Mouse (Mus musculus) liver, embryonic 14.5 days (tissue): ENCODE data around the gene Pum2. TPM values are rescaled to one million over a fixed set of nuclear protein-coding genes. Genes with fewer than 3 reads are reported as not detected.

Experiments
- ATAC-seq: fragments of 200-750 bp; cut with Nextera tagmentation; 2 replicates; pipeline ENCODE4 v1.8.0; 2017; ENCODE audit warnings: moderate number of reproducible peaks, mild to moderate bottlenecking, moderate library complexity; ENCODE audit not compliant: insufficient read depth
- DNase-seq, 3 experiments: peaks; one replicate each; pipeline ENCODE4 v3.0.0-alpha.2; 2012 to 2013; ENCODE audit warnings: low read depth in 3 of 3, low spot score in 3 of 3
- H3K27ac ChIP-seq: fragments of 300-500 bp; sonication (generic); 2 replicates; pipeline ENCODE4 v1.5.1; 2014; ENCODE audit warnings: moderate library complexity, mild to moderate bottlenecking, control low read depth, inconsistent platforms
- H3K27me3 ChIP-seq: fragments of 300-500 bp; sonication (generic); 2 replicates; pipeline ENCODE4 v1.6.1; 2014; ENCODE audit warnings: mild to moderate bottlenecking, low read length, moderate library complexity; ENCODE audit not compliant: control insufficient read depth, insufficient read depth
- H3K36me3 ChIP-seq: fragments of 300-500 bp; sonication (generic); replicated peaks from 2 replicates; pipeline ENCODE4 v1.6.1; 2014; ENCODE audit warnings: low read depth; ENCODE audit not compliant: control insufficient read depth, insufficient read depth
- H3K4me1 ChIP-seq, 2 experiments: fragments of 200-500 bp in 1 of 2; fragments of 300-500 bp in 1 of 2; sonication (generic) in 1 of 2; replicated peaks; 2 replicates each; pipeline ENCODE4 v1.6.1; 2012 to 2014; ENCODE audit warnings: antibody characterized with exemption in 1 of 2, inconsistent platforms in 1 of 2, low read length in 1 of 2; ENCODE audit not compliant: control insufficient read depth in 2 of 2, insufficient read depth in 2 of 2
- H3K4me2 ChIP-seq: fragments of 300-500 bp; sonication (generic); 2 replicates; pipeline ENCODE4 v1.6.1; 2014; ENCODE audit warnings: low read depth, mild to moderate bottlenecking, control low read depth, moderate library complexity
- H3K4me3 ChIP-seq, 2 experiments: fragments of 200-500 bp in 1 of 2; fragments of 300-500 bp in 1 of 2; sonication (generic) in 1 of 2; 2 replicates each; pipeline ENCODE4 v1.5.1; 2012 to 2014; ENCODE audit warnings: low read depth in 2 of 2, low read length in 2 of 2, mild to moderate bottlenecking in 2 of 2, control low read depth in 1 of 2, inconsistent platforms in 1 of 2, moderate library complexity in 1 of 2; ENCODE audit not compliant: insufficient read depth in 1 of 2
- H3K9ac ChIP-seq: fragments of 300-500 bp; sonication (generic); replicated peaks from 2 replicates; pipeline ENCODE4 v1.6.1; 2014; ENCODE audit warnings: mild to moderate bottlenecking, control low read depth, moderate library complexity
- H3K9me3 ChIP-seq: fragments of 300-500 bp; sonication (generic); 2 replicates; pipeline ENCODE4 v1.6.1; 2016; ENCODE audit warnings: low read length, mixed read lengths; ENCODE audit not compliant: control insufficient read depth
- CTCF ChIP-seq: IDR thresholded peaks from 2 replicates; pipeline ENCODE4 v1.5.1; 2016; ENCODE audit warnings: antibody characterized with exemption, low read depth, control low read depth
- EP300 ChIP-seq: IDR thresholded peaks from 2 replicates; pipeline ENCODE4 v1.6.1; 2016; ENCODE audit warnings: antibody characterized with exemption, low read depth
- WGBS: fragments of 180-500 bp; shearing (Covaris S2); extraction: QIAGEN DNeasy Blood & Tissue Kit; methylation state at CpG from one replicate; pipeline ENCODE4 v1.1.7; 2014; ENCODE audit not compliant: insufficient replicate concordance; 5-methylcytosine and 5-hydroxymethylcytosine counted together
- polyA plus RNA-seq, 2 experiments: library from polyadenylated mRNA; depleted of rRNA in 1 of 2; stranded (reverse) in 1 of 2; unstranded in 1 of 2; fragments of >200 nt; fragmentation: Nextera tagmentation in 1 of 2; extraction: Ambion mirVana in 1 of 2; gene quantifications; 2 replicates each; pipeline versions ENCODE4 v1.2.1 to v1.2.3; 2012 to 2014

The Pum2 gene
- polyA plus RNA-seq (2012; rRNA removed) (17.3 and 20.6 TPM in 2 replicates), polyA plus RNA-seq (2014; fragmentation: Nextera tagmentation; extraction: Ambion mirVana) (18.4 and 20.8 TPM in 2 replicates)

- WGBS: under 1% methylated on average over 30 of the region's 41 CpGs
- Histone ChIP-seq H3K4me3 (peak within 1 kb of the TSS; percentile 92 to 100), H3K27ac (peak within 1 kb of the TSS; percentile 86), H3K36me3 (no peaks in the 10 kb centered on the region), H3K9ac (peak within 1 kb of the TSS; percentile 98), H3K27me3 (no peaks in the 10 kb centered on the region), H3K4me1 (peaks cover 16 to 18% of the 10 kb centered on the region in 2 experiments), H3K4me2 (peak within 1 kb of the TSS; percentile 95), H3K9me3 (no peaks in the 10 kb centered on the region)
- TF ChIP-seq EP300 (no peak), CTCF (no peak)
- ATAC-seq: peak; percentile 97
- peak; percentile 84 to 87 (median 86) for DNase-seq
Measured at GRCm38 (mm10) chr12:8673974-8674306, at the start of gene Pum2. Gene Pum2 (plus strand): TSS chr12:8674134.

DNA sequence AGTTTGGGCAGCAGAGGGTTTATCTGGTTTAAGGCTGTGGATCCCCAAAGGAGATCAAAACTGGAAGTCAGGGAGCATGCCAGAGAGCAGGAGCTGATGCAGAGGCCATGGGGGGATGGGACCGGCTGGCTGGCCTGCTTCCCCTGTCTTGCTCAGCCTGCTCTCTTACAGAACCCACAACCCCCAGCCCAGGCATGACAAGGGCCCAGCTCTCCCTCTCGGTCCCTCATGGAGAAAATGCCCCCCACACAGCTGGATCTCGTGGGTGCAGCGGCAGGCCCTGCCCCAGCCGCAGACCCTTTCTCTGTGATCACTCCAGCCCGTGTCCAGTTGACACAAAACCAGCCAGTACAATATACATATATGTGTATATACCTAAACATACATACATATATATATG lies 44.4 kb upstream of the Pum2 start:
- WGBS: 90% methylated on average over 6 of the region's 6 CpGs
- Histone ChIP-seq H3K36me3 (no peaks in the 10 kb centered on the region), H3K27ac (no peak overlapping the region), H3K4me2 (no peak overlapping the region), H3K4me1 (no peaks in the 10 kb centered on the region), H3K4me3 (no peak overlapping the region), H3K9ac (no peak overlapping the region), H3K27me3 (no peaks in the 10 kb centered on the region), H3K9me3 (no peaks in the 10 kb centered on the region)
- TF ChIP-seq CTCF (no peak), EP300 (no peak)
- DNase-seq: no peak
- no peak for ATAC-seq

- Histone ChIP-seq H3K4me3 (no peak overlapping the region), H3K27ac (no peak overlapping the region), H3K9ac (no peak overlapping the region), H3K4me1 (no peaks in the 10 kb centered on the region), H3K36me3 (no peaks in the 10 kb centered on the region), H3K27me3 (no peaks in the 10 kb centered on the region), H3K9me3 (no peaks in the 10 kb centered on the region), H3K4me2 (no peak overlapping the region)
- WGBS: 86% methylated on average over 1 of the region's 1 CpGs
- no peak for ATAC-seq
- no peak for TF ChIP-seq CTCF
- no peak for TF ChIP-seq EP300
- no peak for DNase-seq
Measured at GRCm38 (mm10) chr12:8631691-8632090, 42.2 kb upstream of the Pum2 start.

DNA sequence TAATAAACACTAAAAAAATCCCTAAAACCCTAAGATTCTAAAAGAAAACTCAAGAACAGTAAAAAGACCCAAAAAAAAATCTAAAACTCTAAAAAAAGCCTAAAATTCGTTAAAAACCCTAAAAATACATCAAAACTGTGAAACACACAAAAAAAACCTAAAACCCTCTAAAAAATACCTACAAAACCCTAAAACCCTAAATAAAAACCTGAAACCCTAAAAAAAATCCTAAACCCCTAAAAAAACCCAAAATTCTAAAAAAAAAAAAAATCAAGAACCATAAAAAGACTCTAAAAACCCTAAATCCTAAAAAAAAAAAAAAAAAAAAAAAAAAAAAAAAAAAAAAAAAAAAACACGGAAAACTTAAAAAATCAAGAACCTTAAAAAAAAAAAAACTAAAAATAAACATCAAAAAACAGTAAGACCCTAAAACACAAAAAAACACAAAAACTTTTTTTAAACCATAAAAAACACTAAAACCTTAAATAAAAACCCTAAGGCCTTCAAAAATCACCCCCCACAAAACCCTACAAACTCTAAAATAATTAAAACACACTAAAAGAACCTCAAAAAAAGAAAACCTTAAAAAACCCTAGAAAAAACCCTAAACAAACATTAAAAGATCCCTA lies 41.1 kb upstream of the Pum2 start:
- H3K4me3 ChIP-seq: no peak overlapping the region
- DNase-seq (no peak), ATAC-seq (no peak)
- 87% methylated on average over 2 of the region's 2 CpGs for WGBS
- no peaks in the 10 kb centered on the region for H3K36me3 ChIP-seq
- no peaks in the 10 kb centered on the region for H3K9me3 ChIP-seq
- no peak overlapping the region for H3K4me2 ChIP-seq
- H3K4me1 ChIP-seq: no peaks in the 10 kb centered on the region
- H3K9ac ChIP-seq: no peak overlapping the region
- H3K27ac ChIP-seq: no peak overlapping the region
- no peaks in the 10 kb centered on the region for H3K27me3 ChIP-seq
- TF ChIP-seq EP300 (no peak), CTCF (no peak)

- DNase-seq: no peak
- H3K27me3 ChIP-seq: no peaks in the 10 kb centered on the region
Measured at GRCm38 (mm10) chr12:8634306-8634705, 39.6 kb upstream of the Pum2 start.

More at GRCm38 (mm10) chr12:8634306-8634705, 39.6 kb upstream of the Pum2 start:
- 93% methylated on average over 1 of the region's 1 CpGs for WGBS
- H3K4me2 ChIP-seq: no peak overlapping the region
- H3K4me3 ChIP-seq: no peak overlapping the region
- TF ChIP-seq EP300: no peak
- no peak for TF ChIP-seq CTCF
- H3K36me3 ChIP-seq: no peaks in the 10 kb centered on the region
- H3K4me1 ChIP-seq: peaks cover 0 to 2% of the 10 kb centered on the region in 2 experiments; a peak in 1 of 4 replicates
- H3K9ac ChIP-seq: no peak overlapping the region
- ATAC-seq: no peak
- no peak overlapping the region for H3K27ac ChIP-seq
- no peaks in the 10 kb centered on the region for H3K9me3 ChIP-seq
